8 mouse cellular contexts compared by ENCODE assay signal in genomic region chr7:127194011-127194632, GRCm38 (mm10). TPM values are rescaled to one million over a fixed set of nuclear protein-coding genes. Genes with fewer than 3 reads are reported as not detected.
A peak's percentile ranks its signal among the peaks of the same experiment; 100 is the strongest.
DNase-seq lines count a peak whose midpoint lies in the region; ATAC-seq lines count a peak whose summit lies in the region.

No protein-coding gene starts in this region.

- no peak for ATAC-seq in kidney, embryonic 14.5 days (ENCODE audit: low FRiP score, low TSS enrichment)
- ATAC-seq in embryonic facial prominence, embryonic 12.5 days (ENCODE audit: insufficient number of reproducible peaks, insufficient read depth, low FRiP score, low TSS enrichment): no peak
- ATAC-seq in hindbrain, embryonic 15.5 days (ENCODE audit: low FRiP score, low read depth): no peak
- ATAC-seq in midbrain, embryonic 13.5 days: no peak
- ATAC-seq in granulocyte monocyte progenitor cell, adult 5-6 weeks (replicated peaks; ENCODE audit: poor library complexity, severe bottlenecking): no peak

- peaks cover 48% of the 10 kb centered on the region for H3K36me3 ChIP-seq in kidney, embryonic 14.5 days (ENCODE audit: control insufficient read depth, insufficient read depth, low read length)
- peaks cover 61% of the 10 kb centered on the region for H3K36me3 ChIP-seq in embryonic facial prominence, embryonic 12.5 days
- H3K36me3 ChIP-seq in hindbrain, embryonic 15.5 days: peaks cover 53% of the 10 kb centered on the region
- H3K36me3 ChIP-seq in midbrain, embryonic 13.5 days: peaks cover 68% of the 10 kb centered on the region

- H3K9me3 ChIP-seq in kidney, embryonic 14.5 days (ENCODE audit: control insufficient read depth, low read length): no peaks in the 10 kb centered on the region
- H3K9me3 ChIP-seq in embryonic facial prominence, embryonic 12.5 days: no peaks in the 10 kb centered on the region
- no peaks in the 10 kb centered on the region for H3K9me3 ChIP-seq in hindbrain, embryonic 15.5 days
- no peaks in the 10 kb centered on the region for H3K9me3 ChIP-seq in midbrain, embryonic 13.5 days

- WGBS in kidney, embryonic 14.5 days: 79% methylated on average over 17 of the region's 17 CpGs
- WGBS in embryonic facial prominence, embryonic 12.5 days: 93% methylated on average over 17 of the region's 17 CpGs
- WGBS in hindbrain, embryonic 15.5 days: 94% methylated on average over 17 of the region's 17 CpGs
- WGBS in midbrain, embryonic 13.5 days: 94% methylated on average over 17 of the region's 17 CpGs

- H3K4me2 ChIP-seq in kidney, embryonic 14.5 days (replicated peaks; ENCODE audit: low read depth, low read length): peak overlapping the region; percentile 64
- H3K4me2 ChIP-seq in embryonic facial prominence, embryonic 12.5 days (replicated peaks): peak overlapping the region; percentile 87
- peak overlapping the region; percentile 88 for H3K4me2 ChIP-seq in hindbrain, embryonic 15.5 days
- peak overlapping the region; percentile 89 for H3K4me2 ChIP-seq in midbrain, embryonic 13.5 days (replicated peaks)

- H3K27ac ChIP-seq in kidney, embryonic 14.5 days (ENCODE audit: low read depth, low read length): no peak overlapping the region
- H3K27ac ChIP-seq in embryonic facial prominence, embryonic 12.5 days: no peak overlapping the region
- no peak overlapping the region for H3K27ac ChIP-seq in hindbrain, embryonic 15.5 days (replicated peaks)
- no peak overlapping the region for H3K27ac ChIP-seq in midbrain, embryonic 13.5 days

- H3K4me3 ChIP-seq in kidney, embryonic 14.5 days (ENCODE audit: low read length): peak overlapping the region; percentile 62; the same call in 1 of the 2 replicates
- H3K4me3 ChIP-seq in embryonic facial prominence, embryonic 12.5 days: peak overlapping the region; percentile 61
- H3K4me3 ChIP-seq in hindbrain, embryonic 15.5 days: peak overlapping the region; percentile 80; the same call in 1 of the 2 replicates
- peak overlapping the region; percentile 74 for H3K4me3 ChIP-seq in midbrain, embryonic 13.5 days (replicated peaks)

- no peak for DNase-seq in kidney, postnatal 4 days
- no peak for DNase-seq in gastrocnemius, adult 8-10 months (ENCODE audit: low spot score in 2 of 2)
- DNase-seq in layer of hippocampus, adult 11-12 months (ENCODE audit: low spot score): no peak

- no peaks in the 10 kb centered on the region for H3K27me3 ChIP-seq in kidney, embryonic 14.5 days (ENCODE audit: control insufficient read depth, insufficient read depth, low read length)
- H3K27me3 ChIP-seq in embryonic facial prominence, embryonic 12.5 days: no peaks in the 10 kb centered on the region
- H3K27me3 ChIP-seq in hindbrain, embryonic 15.5 days: no peaks in the 10 kb centered on the region
- no peaks in the 10 kb centered on the region for H3K27me3 ChIP-seq in midbrain, embryonic 13.5 days

- peak overlapping the region; percentile 69 for H3K9ac ChIP-seq in kidney, embryonic 14.5 days (ENCODE audit: low read depth, low read length)
- H3K9ac ChIP-seq in embryonic facial prominence, embryonic 12.5 days: peak overlapping the region; percentile 77; the same call in 1 of the 2 replicates
- 0 out of 2 replicates have a peak overlapping the region, but pooled peaks have one; percentile 73 for H3K9ac ChIP-seq in hindbrain, embryonic 15.5 days
- H3K9ac ChIP-seq in midbrain, embryonic 13.5 days (replicated peaks): no peak overlapping the region

- H3K4me1 ChIP-seq in kidney, embryonic 14.5 days (ENCODE audit: control insufficient read depth, insufficient read depth, low read length): peaks cover 9% of the 10 kb centered on the region
- H3K4me1 ChIP-seq in embryonic facial prominence, embryonic 12.5 days: peaks cover 23% of the 10 kb centered on the region
- peaks cover 32% of the 10 kb centered on the region for H3K4me1 ChIP-seq in hindbrain, embryonic 15.5 days (replicated peaks)
- H3K4me1 ChIP-seq in midbrain, embryonic 13.5 days (replicated peaks): peaks cover 33% of the 10 kb centered on the region

RNA-seq across cellular contexts. Expression of gene Cd2bp2, which starts 1.7 kb away (rescaled TPM):
- polyA plus RNA-seq in kidney, embryonic 14.5 days (2014; fragmentation: Nextera tagmentation; extraction: Ambion mirVana): 41.0 and 57.6 TPM in 2 replicates
- 73.7 and 82.5 TPM in 2 replicates for polyA plus RNA-seq in embryonic facial prominence, embryonic 12.5 days (2016; fragmentation: Nextera tagmentation; extraction: Ambion mirVana)
- 72.1 and 72.3 TPM in 2 replicates for polyA plus RNA-seq in hindbrain, embryonic 15.5 days (2015; fragmentation: Nextera tagmentation; extraction: Ambion mirVana)
- 90.8 and 96.1 TPM in 2 replicates for polyA plus RNA-seq in midbrain, embryonic 13.5 days (2015; fragmentation: Nextera tagmentation; extraction: Ambion mirVana)
- 10 to 100 TPM; 25.2 to 35.0 (median 32.7) TPM for total RNA-seq in gastrocnemius, adult 8-10 months (2022)
- 21.1 and 44.7 TPM in 2 replicates for total RNA-seq in granulocyte monocyte progenitor cell, adult 5-6 weeks (2014; fragmentation: Nextera tagmentation)
- 44.1 and 58.2 TPM in 2 replicates for total RNA-seq in granulocyte monocyte progenitor cell, adult 5-6 weeks (2017)

RNA-seq across cellular contexts. Expression of gene Tbc1d10b, which starts 14.1 kb away (rescaled TPM):
- polyA plus RNA-seq in kidney, embryonic 14.5 days (2014; fragmentation: Nextera tagmentation; extraction: Ambion mirVana): 13.5 and 19.7 TPM in 2 replicates
- 41.1 and 43.4 TPM in 2 replicates for polyA plus RNA-seq in embryonic facial prominence, embryonic 12.5 days (2016; fragmentation: Nextera tagmentation; extraction: Ambion mirVana)
- polyA plus RNA-seq in hindbrain, embryonic 15.5 days (2015; fragmentation: Nextera tagmentation; extraction: Ambion mirVana): 37.2 and 38.8 TPM in 2 replicates
- polyA plus RNA-seq in midbrain, embryonic 13.5 days (2015; fragmentation: Nextera tagmentation; extraction: Ambion mirVana): 30.0 and 30.7 TPM in 2 replicates
- total RNA-seq in gastrocnemius, adult 8-10 months (2022): 10 to 100 TPM; 29.1 to 34.3 (median 32.1) TPM
- 27.0 and 33.2 TPM in 2 replicates for total RNA-seq in granulocyte monocyte progenitor cell, adult 5-6 weeks (2014; fragmentation: Nextera tagmentation)
- total RNA-seq in granulocyte monocyte progenitor cell, adult 5-6 weeks (2017): 26.2 and 35.0 TPM in 2 replicates

RNA-seq across cellular contexts. Expression of gene Mylpf, which starts 14.6 kb away (rescaled TPM):
- polyA plus RNA-seq in kidney, embryonic 14.5 days (2014; fragmentation: Nextera tagmentation; extraction: Ambion mirVana): 10.3 and 11.2 TPM in 2 replicates
- 65.2 and 79.2 TPM in 2 replicates for polyA plus RNA-seq in embryonic facial prominence, embryonic 12.5 days (2016; fragmentation: Nextera tagmentation; extraction: Ambion mirVana)
- 4.9 and 5.0 TPM in 2 replicates for polyA plus RNA-seq in hindbrain, embryonic 15.5 days (2015; fragmentation: Nextera tagmentation; extraction: Ambion mirVana)
- polyA plus RNA-seq in midbrain, embryonic 13.5 days (2015; fragmentation: Nextera tagmentation; extraction: Ambion mirVana): 8.5 and 9.0 TPM in 2 replicates
- over 10,000 TPM; 27,006 to 32,685 (median 27,393) TPM for total RNA-seq in gastrocnemius, adult 8-10 months (2022)
- 9.1 and 25.5 TPM in 2 replicates for total RNA-seq in granulocyte monocyte progenitor cell, adult 5-6 weeks (2014; fragmentation: Nextera tagmentation)
- total RNA-seq in granulocyte monocyte progenitor cell, adult 5-6 weeks (2017): 1.2 and 4.3 TPM in 2 replicates

RNA-seq across cellular contexts. Expression of gene Zfp553, which starts 38.7 kb away (rescaled TPM):
- polyA plus RNA-seq in kidney, embryonic 14.5 days (2014; fragmentation: Nextera tagmentation; extraction: Ambion mirVana): 23.0 and 26.2 TPM in 2 replicates
- polyA plus RNA-seq in embryonic facial prominence, embryonic 12.5 days (2016; fragmentation: Nextera tagmentation; extraction: Ambion mirVana): 63.2 and 63.3 TPM in 2 replicates
- 51.9 and 56.2 TPM in 2 replicates for polyA plus RNA-seq in hindbrain, embryonic 15.5 days (2015; fragmentation: Nextera tagmentation; extraction: Ambion mirVana)
- polyA plus RNA-seq in midbrain, embryonic 13.5 days (2015; fragmentation: Nextera tagmentation; extraction: Ambion mirVana): 69.3 and 75.4 TPM in 2 replicates
- 1 to 10 TPM; 4.2 to 5.5 (median 4.8) TPM for total RNA-seq in gastrocnemius, adult 8-10 months (2022)
- total RNA-seq in granulocyte monocyte progenitor cell, adult 5-6 weeks (2014; fragmentation: Nextera tagmentation): 6.0 and 18.7 TPM in 2 replicates
- 11.4 and 12.0 TPM in 2 replicates for total RNA-seq in granulocyte monocyte progenitor cell, adult 5-6 weeks (2017)

RNA-seq across cellular contexts. Expression of gene Sept1, which starts 38.8 kb away (rescaled TPM):
- 18.5 and 21.6 TPM in 2 replicates for polyA plus RNA-seq in kidney, embryonic 14.5 days (2014; fragmentation: Nextera tagmentation; extraction: Ambion mirVana)
- polyA plus RNA-seq in embryonic facial prominence, embryonic 12.5 days (2016; fragmentation: Nextera tagmentation; extraction: Ambion mirVana): 34.0 and 39.7 TPM in 2 replicates
- polyA plus RNA-seq in hindbrain, embryonic 15.5 days (2015; fragmentation: Nextera tagmentation; extraction: Ambion mirVana): 18.4 and 19.3 TPM in 2 replicates
- 27.1 and 28.3 TPM in 2 replicates for polyA plus RNA-seq in midbrain, embryonic 13.5 days (2015; fragmentation: Nextera tagmentation; extraction: Ambion mirVana)
- total RNA-seq in gastrocnemius, adult 8-10 months (2022): 1 to 10 TPM; 1.0 to 2.8 (median 1.4) TPM
- 17.1 and 23.3 TPM in 2 replicates for total RNA-seq in granulocyte monocyte progenitor cell, adult 5-6 weeks (2014; fragmentation: Nextera tagmentation)
- total RNA-seq in granulocyte monocyte progenitor cell, adult 5-6 weeks (2017): 29.1 and 33.3 TPM in 2 replicates
